Mouse (Mus musculus) G1E-ER4 (cell line): Measurements from ENCODE around the gene Ankmy1. TPM values are rescaled to one million over a fixed set of nuclear protein-coding genes. Genes with fewer than 3 reads are reported as not detected.

Experiments
- GATA1 ChIP-seq: IDR thresholded peaks from one replicate; pipeline ENCODE4 v1.8.0; 2012; ENCODE audit warnings: low read length, inconsistent platforms
- polyA plus RNA-seq: library from polyadenylated mRNA; stranded (reverse); fragments of >175 nt; gene quantifications from 2 replicates; pipeline ENCODE4 v1.2.3, GENCODE M21; 2012

Ankmy1 gene
- polyA plus RNA-seq, 1 experiment, result 0.04 TPM

DNA sequence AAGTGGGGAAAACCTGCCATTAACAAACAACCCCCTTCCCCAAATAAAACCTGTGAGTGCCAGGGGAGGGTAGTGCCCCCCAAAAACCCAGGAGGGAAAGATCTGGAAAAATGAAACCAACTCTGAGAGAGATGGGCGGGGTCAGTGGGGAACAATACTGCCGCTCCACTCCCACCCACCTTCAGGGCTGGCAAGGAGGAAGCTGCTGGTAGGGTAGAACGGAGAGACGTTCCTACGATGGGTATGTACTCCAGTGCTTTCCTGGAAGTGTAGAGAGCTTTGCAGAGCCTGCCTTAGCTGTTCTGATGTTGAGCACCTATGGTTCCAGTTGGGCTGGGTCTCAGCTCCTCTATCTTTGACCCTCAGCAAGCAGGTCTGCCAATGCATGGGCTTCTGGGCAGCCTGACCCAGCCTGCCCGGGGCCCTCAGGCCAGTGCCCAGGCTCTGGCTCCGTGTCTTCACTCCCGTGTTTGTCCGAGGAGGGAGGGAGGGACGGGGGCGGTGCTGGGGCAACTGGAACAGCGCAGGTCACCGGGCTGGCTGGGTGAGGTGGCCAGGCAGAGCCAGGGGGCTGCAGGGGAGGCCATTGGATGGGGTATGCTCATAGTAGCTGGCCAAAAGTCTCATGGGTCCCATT lies 52.6 kb downstream of the Ankmy1 start:
- no peak for TF ChIP-seq GATA1

DNA sequence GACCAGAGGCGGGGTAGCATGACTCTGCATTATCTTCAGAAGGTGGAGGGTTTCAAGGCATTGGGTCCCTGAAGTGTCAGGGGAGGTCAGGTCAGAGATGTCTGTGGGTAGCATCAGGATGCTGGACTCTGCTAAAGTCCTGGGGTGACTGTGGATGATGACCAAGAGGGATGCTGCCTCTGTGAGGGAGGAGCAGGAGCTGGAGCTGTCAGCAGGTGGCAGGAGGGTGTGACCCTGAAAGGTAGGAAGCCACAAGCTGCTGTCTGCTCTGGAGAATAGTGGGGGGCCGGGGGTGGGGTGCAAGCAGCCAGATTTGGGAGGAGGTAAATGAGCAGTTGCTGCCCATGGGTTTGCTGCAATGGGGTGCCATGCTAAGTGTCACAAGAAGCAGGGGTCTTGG lies 53.2 kb downstream of the Ankmy1 start:
- TF ChIP-seq GATA1, result no peak

DNA sequence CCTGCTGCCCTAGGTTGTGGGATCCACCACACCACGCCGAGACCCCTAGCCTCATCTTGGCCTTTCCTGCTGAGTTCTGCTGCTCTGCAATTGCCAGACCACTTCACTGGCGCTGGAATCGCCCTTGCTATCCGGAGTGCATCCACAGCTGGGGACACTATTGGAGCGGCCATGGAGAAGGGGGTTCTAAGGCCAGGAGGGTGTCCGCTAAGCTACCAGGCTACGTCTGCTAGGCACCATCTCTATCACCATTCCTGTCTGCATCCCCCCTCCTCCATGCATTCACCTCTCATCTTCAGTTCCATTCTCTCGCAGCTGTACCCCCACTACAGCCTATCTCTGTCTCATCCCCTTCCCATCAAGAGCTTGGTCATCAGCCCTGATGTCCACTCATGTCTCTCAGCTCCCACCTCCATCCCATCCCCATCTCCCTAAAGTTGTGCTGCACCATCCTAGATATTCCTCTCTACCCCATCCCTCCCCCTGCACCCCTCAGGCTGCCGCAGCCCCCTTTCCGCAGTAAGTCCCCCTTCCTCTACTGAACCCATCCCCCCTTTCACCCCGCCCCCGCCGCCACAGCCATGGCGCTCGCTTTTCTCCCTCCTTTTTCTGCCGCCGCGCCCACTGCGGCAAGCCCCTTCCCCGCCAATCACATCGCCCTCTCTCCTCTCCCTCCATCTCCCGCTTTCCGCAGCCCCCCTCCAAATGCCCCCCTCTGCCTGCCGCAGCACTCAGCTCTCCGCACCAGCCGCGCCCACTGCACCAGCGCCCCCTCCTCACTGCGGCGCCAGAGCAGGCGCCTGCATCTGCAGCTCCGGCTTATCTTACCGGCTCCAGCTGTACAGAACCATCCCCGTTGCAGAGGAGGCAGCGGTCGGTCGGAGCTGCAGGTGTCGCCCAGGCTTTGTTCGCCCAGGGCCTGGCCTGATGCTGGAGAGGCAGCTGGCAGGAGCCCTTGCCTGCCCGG lies 54.5 kb downstream of the Ankmy1 start:
- TF ChIP-seq GATA1, result no peak

DNA sequence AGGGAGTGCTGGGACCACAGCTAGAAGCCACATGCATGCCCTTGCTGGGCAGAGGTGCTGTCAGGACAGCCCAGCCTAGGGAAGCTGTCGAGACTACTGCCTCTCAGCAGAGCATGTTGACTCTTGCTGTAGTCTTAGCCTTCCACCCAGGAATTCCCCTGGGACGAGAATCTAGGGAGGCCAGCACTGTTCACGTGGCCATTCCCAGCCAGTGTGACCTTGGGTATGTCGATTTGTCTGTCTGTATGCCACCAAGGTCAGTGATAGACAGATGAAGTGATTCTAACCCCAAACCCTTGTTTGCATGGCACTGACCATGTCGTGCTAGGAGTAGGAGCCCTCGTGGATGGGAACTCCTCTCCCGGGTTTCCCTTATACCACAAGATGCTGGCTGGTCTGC lies 56.8 kb downstream of the Ankmy1 start:
- no peak for TF ChIP-seq GATA1

DNA sequence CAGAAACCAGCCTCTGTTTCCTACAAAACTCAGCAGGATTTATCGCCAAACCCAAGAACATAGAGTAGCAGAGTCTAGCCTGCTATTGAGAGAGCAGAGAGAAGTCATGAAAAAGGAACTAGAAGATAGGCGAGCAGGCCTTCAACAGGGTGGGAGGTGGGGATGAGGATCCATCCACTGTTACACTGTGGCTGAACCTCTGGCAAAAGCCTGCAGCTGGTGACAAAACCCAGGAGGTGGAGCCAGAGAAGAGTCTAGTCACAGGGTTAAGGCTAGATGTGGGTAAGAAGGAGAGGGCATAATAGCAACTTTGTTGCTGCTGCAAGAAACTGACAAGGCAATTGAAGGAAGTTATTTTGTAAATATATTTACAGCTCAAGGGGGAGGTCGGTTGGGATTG lies 61.3 kb downstream of the Ankmy1 start:
- TF ChIP-seq GATA1, result no peak

DNA sequence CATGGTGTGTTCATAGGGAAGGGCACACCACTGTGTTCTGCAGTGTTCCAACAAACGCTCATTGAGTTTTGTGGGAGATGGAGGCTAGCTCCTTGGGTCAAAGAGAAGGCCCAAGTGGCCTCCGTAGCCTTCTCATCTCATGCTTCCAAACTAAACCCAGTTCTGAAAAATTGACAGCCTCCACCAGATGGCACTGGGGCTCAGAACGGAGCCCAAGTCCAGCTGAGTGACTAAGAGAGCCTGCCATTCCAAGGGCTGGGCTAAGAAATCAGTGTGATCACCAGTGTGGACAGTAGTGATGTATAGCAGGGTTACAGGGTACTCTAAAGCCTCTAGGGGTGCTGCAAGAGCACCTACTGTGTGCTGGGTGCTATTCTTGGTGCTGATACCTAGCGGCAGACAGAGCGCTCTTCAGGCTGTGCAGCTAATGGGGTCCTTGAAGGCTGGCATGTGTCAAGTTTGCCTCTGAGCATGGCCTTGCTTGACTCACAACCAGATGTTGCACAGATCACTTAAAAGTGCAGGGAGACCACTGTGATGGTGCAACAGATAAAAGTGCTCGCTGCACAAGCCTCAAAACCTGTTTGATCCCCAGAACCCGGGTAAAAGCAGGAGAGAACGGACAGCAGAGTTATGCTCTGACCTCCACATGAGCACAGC lies 62.3 kb downstream of the Ankmy1 start:
- no peak for TF ChIP-seq GATA1

DNA sequence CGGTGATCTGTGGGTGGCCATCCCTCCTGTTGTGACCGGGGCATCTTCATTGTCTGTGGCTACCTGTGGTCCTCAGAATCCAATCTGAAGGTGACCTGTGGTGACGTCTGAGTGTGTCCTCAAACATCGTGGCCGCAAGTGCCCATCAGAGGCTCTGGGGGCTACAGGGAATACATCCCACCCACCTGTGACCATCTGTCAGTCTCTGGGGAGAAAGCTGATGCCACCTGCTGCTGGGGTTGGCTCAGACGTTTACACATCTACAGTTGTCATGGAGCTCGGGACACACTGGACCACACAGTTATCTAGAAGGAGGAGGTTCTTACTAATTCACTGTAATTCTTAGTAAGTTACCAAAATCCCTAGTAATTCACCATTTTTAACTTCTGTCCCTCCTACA lies 63.5 kb downstream of the Ankmy1 start:
- no peak for TF ChIP-seq GATA1

DNA sequence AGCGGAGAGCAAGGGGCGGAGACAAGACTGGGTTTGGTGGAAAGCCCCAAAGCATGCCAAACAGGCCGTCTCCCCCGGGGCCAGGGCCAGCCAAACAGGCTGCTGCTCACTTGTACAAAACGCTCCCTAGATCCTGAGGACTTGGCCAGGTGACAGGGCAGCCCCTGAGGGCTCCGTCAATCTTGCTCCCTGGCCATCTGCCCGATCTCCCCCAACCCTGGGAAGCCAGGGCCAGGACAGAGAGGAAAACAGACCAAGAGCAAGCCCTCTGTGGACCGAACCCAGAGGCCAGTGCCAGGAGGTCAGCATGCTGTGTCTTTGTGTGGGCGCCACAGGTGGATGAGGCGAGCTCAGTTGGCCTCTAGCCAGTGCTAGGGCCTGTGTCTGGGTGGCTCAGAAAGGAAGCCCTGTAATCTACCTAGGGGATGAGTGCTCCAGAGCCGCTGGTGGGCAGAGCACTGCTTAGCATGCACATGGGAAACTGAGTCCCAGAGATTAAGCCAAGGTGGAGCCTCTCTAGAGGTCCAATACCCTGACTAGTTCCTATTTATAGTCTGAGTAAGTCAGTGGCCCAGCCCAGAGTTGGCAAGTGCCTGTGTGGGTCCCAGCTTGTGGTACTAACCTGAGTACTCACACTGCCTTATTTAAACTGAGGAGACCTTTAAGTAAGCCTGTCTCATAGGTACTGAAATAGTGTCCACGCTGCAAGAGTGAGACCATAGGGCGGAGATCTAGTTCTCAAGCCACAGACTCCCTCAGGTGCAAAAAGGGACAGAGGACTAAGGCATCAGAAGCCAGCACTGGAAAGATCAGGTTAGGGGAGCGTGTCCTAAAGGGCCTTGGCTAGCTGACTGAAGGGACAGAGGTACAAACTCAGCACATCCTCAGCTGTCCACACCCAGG lies 64.5 kb downstream of the Ankmy1 start:
- no peak for TF ChIP-seq GATA1

DNA sequence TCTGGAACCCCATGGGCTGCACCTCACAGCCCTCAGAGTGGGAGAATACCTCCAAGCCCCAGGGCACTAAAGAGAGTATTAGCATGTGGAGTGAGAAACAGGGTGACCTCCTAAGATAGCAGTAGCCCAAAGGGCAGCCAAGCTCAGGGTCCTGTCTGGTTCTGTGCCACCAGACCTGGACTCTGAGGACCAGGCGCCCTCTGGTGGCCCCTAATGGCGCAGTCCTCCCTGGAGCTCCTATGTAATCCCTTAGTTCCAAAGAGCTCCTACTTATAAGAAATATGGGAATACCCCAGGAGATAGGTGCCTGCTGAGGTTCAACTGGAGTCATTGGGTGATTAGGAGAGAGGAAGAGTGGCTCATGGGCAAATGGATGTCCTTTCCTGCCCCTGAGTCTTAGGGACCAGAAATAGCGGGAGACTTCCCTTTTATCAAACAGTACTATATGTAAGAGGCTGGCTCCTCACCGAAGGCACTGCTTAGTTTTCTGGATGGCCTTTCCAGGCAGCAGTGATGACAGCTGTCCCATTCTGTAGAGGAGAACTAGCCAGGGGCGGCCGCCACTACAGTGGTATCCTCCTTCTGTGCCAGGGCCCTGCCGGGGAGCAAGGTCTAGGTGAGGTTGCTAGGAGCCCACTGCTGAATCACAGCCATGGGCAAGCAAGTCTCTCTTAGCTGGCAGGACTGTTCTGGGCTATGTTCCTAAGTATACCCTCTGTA lies 68.6 kb downstream of the Ankmy1 start:
- TF ChIP-seq GATA1, result no peak

DNA sequence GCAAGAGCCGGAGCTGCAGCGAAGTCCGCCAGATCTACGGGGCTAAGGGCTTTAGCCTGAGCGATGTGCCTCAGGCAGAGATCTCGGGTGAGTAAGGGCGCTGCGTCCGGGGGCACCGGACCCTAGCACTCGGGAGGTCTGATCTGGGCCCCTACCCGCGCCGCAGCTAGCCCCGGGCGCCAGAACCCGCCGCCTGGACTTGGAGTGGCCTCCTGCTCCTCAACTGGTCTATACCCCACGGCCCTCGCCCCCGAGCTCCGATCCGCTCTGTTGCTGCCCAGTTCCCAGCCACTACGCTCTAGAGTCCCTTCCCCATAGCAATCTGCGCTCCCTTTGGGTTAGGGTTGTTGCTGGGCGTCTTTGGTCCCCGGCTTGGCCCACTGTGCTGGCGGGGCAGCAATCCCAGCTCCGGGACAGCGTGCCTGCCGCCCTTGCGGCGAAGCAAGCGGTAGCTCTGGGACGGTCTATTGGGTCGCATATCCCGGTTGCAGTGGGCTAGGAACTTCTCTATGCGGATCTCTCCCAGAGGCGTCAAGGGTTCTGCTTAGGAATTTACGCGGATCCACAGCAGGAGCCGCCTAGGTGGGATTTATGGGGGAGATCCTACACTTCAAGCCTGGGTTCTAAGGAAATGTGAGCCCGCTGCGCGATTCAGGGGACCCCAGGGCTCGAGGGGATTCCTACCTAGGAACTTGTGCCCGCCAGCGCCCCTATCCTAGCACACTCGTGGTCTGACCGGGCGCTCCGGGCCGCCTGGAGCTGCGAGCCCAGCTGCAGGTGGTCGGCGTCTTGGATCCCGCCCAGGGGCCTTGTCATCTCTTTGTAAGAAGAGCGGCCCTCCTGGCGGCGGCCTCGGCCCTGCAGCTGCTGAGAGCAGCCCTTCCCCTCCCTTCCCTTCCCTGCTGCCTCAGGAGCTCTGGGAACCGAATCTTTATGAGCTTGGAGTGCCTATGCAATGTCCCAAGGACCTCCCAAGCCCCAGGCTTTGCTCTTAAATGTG lies 70.4 kb downstream of the Ankmy1 start:
- no peak for TF ChIP-seq GATA1

DNA sequence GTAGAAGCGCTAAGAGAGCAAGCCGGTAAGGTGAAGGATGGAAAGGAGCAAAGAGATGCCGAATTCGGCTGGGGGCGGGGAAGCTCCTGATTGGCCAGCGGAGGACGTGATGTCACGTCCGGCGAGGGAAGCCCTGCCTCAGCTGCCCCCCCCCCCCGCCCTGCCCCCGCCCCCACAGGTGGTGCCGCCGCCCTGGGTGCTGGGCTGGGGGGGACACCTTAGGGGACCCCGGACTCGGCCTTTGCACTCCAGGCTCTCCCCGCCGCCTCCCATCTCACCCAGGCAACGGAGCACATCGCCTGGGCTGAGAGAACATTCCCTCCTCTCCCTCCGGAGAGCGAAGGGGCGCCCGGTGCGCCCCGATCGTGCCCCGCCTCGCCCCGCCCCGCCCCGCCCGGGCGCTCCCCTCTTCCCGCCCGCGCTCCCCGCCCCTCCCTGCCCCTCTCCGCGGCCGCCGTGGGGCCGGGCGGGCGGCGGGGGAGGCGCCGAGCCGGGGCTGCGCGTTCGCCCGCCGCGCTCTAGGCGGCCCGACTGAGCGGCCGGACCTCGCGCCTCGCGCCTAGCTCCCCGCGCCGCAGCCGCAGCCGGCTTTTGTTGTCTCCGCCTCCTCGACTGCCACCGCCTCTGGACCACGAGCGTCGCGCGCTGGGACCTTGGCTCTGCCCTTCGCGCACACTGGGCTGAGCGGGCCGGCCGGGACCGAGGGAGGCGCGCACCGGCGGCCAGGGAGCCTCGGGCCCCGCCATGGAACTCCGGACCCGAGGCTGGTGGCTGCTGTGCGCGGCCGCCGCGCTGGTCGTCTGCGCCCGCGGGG lies 71.3 kb downstream of the Ankmy1 start, which contains the start of gene Gpc1:
Gene Gpc1 (plus strand): TSS at position 458 of the 814 bp plus-strand sequence.
- TF ChIP-seq GATA1, result no peak

DNA sequence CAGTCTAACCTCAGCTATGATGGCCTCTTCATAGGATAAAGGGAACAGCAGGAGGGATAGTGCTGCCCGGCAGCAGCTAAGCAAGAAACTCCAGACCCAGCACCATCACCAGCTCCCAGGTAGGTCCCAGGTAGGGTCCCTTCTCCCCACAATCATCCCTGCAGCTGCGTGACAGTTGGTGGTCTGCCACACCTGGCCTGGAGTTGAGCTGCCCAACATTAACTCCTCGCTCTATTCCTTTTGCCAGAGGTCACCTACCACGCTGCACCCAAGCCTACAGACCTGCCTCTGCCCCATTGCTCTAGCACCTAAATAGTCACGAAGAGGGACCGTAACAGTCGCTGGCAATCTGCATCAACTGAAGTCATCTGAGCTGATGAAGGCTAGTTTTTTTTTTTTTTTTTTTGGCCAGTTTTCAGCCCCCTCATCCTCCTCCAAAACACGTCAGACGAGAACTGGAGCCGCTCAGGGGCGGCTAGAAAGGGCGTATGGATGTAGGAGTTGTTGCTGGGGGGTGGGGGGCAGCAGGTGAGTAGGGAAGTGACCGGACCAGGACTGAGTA lies 72.0 kb downstream of the Ankmy1 start:
- TF ChIP-seq GATA1, result no peak
